Mouse (Mus musculus): ENCODE measurements around the gene Plxna1. TPM values are rescaled to one million over a fixed set of nuclear protein-coding genes. Genes with fewer than 3 reads are reported as not detected.

Gene Plxna1
- polyA plus RNA-seq, 1 experiment from 2014 or later, result 6.7 TPM

DNA sequence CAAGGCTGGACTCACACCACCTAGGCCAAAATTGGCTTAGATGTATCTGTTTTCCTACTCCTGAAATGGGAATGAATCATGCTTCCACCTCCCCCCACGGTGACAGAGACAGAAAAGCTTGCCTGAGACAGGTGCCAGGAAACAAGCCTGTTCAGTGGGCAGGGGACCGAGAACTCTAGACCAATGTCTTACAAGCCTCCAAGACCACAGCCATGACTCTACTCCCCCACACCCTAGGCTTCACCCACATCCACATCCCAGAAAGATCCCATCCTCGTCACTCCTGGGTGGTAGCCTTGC lies 17.0 kb downstream of the Plxna1 start:
- Histone ChIP-seq H3K27ac (peak overlapping the region; percentile 55; the same call in 1 of the 2 replicates), H3K27me3 (replicated peaks) (no peaks in the 10 kb centered on the region), H3K4me3 (no peak overlapping the region), H3K9me3 (replicated peaks) (no peaks in the 10 kb centered on the region), H3K9ac (no peak overlapping the region), H3K4me1 (peaks cover 15% of the 10 kb centered on the region), H3K36me3 (peaks cover 42% of the 10 kb centered on the region), H3K4me2 (no peak overlapping the region)
- 53% methylated on average over 3 of the region's 3 CpGs for WGBS (ENCODE audit: insufficient replicate concordance)
- ATAC-seq, result no peak

DNA sequence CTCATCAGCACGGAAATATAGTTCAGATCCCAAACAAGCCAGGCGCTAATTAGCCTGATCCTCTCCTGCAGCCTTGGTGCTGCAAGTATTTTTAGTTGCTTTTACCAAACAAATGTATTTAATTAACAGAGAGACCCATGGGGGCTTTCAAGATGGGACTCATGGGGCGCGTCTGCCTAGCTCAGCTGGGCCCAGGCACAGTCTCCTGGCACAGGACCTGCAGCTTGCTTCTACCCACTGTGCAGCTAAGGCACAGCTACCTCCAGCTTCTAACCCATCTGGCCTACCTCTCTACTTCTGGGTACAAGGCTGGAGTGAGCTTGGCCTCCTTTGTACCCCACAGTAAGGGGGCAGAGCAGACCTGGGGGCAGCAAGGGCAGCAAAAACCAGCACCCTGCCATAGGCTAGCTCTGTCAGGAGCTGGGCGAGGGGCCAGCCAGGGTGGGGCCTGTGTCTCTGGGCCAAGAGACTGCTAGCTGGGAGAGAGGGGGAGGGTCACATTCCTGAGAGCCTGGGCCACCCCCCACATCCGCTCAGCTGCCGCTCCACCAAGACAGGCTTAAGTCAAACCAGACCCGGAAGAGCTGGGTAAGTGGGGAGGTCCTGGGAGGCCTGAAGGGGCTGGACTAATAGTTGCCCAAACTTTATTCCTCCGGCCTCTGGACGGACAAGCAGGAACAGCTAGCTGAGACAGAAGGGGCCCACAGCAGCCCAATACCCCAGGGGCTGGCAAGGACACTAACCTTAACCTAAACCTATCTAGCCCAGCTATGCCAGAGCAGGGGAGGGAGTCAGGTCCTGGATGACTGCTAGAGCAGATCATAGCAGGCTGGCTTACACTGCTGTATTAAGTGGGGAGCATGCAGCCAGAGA lies 17.6 kb downstream of the Plxna1 start:
- 38% methylated on average over 10 of the region's 10 CpGs for WGBS (ENCODE audit: insufficient replicate concordance)
- H3K27ac ChIP-seq, result peak overlapping the region; percentile 55; the same call in 1 of the 2 replicates
- H3K9ac ChIP-seq, result no peak overlapping the region
- ATAC-seq, result peak; percentile 66
- no peak overlapping the region for H3K4me2 ChIP-seq
- H3K9me3 ChIP-seq (replicated peaks), result no peaks in the 10 kb centered on the region
- no peak overlapping the region for H3K4me3 ChIP-seq
- no peaks in the 10 kb centered on the region for H3K27me3 ChIP-seq (replicated peaks)
- peaks cover 14% of the 10 kb centered on the region for H3K4me1 ChIP-seq
- H3K36me3 ChIP-seq, result peaks cover 42% of the 10 kb centered on the region

DNA sequence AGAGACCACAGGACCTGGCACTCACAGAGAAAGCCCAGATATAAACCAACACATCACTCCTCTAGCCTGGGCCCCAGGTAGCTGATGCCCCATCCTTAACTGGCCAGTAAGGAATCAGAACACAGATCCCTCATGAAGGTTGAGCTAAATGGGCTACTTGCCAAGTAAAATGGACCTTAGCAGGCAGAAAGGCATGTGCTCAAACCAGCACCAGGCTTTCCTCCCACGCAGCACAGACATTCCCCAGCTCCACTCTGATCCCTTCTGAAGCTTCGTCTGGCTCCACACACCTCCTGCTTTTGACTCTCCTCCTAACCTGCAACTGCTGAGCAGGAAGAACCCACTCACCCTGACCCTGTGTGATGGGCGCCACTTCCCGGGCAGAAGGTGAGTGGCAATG lies 20.4 kb downstream of the Plxna1 start:
- Histone ChIP-seq H3K9ac (no peak overlapping the region), H3K4me2 (no peak overlapping the region), H3K4me1 (peaks cover 14% of the 10 kb centered on the region), H3K9me3 (replicated peaks) (no peaks in the 10 kb centered on the region), H3K27ac (no peak overlapping the region), H3K4me3 (no peak overlapping the region), H3K36me3 (peaks cover 50% of the 10 kb centered on the region), H3K27me3 (replicated peaks) (no peaks in the 10 kb centered on the region)
- ATAC-seq, result no peak
- WGBS (ENCODE audit: insufficient replicate concordance), result 75% methylated on average over 4 of the region's 4 CpGs

DNA sequence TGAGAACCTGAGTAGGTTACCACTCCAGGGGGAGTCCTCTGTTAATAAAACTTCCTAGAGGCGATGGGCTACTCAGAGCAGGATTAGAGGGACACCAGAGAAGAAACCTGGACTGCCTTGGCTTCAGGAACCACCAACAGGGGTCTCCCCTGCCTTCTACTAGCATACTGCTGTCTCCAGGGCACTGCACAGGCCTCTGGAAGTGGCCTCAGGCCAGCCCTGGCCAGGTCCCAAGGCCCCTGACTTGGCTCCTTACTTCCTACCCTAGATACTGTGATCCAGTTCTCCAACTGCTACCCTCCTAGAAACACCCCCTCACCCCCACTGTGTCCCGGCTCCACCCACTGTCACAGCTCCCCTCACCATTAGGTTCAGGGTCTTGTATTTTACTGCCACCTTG lies 23.0 kb downstream of the Plxna1 start:
- H3K4me2 ChIP-seq, result no peak overlapping the region
- H3K4me1 ChIP-seq, result peaks cover 2% of the 10 kb centered on the region; the same call in 1 of the 2 replicates
- H3K9ac ChIP-seq, result no peak overlapping the region
- ATAC-seq, result no peak
- WGBS (ENCODE audit: insufficient replicate concordance), result 73% methylated on average over 2 of the region's 2 CpGs
- H3K27ac ChIP-seq, result no peak overlapping the region
- no peaks in the 10 kb centered on the region for H3K27me3 ChIP-seq (replicated peaks)
- H3K9me3 ChIP-seq (replicated peaks), result no peaks in the 10 kb centered on the region
- H3K4me3 ChIP-seq, result no peak overlapping the region
- H3K36me3 ChIP-seq, result peaks cover 66% of the 10 kb centered on the region

DNA sequence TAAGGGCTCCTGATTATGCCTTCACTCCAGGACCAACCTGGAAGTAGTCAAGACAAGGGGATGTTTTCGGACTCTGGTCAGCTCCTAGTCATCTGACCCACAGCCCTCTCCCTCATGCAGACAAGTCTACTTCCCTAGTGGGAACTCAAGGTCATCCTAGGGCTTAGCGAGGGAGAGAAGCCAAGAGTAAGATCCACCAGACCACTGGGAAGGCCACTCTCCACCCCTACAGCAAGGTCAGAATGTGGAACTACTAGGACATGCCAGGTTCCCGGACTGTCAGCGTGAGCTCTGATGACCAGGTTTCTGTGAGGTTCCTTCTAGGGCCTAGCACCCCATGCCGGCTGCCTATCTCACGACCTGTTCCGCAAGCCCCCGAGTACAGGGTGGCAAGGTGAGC lies 23.7 kb downstream of the Plxna1 start:
- Histone ChIP-seq H3K4me3 (no peak overlapping the region), H3K4me2 (no peak overlapping the region), H3K9me3 (replicated peaks) (no peaks in the 10 kb centered on the region), H3K27ac (no peak overlapping the region), H3K9ac (no peak overlapping the region), H3K27me3 (replicated peaks) (no peaks in the 10 kb centered on the region), H3K4me1 (peaks cover 2% of the 10 kb centered on the region; the same call in 1 of the 2 replicates), H3K36me3 (peaks cover 72% of the 10 kb centered on the region)
- no peak for ATAC-seq
- 82% methylated on average over 8 of the region's 8 CpGs for WGBS (ENCODE audit: insufficient replicate concordance)

DNA sequence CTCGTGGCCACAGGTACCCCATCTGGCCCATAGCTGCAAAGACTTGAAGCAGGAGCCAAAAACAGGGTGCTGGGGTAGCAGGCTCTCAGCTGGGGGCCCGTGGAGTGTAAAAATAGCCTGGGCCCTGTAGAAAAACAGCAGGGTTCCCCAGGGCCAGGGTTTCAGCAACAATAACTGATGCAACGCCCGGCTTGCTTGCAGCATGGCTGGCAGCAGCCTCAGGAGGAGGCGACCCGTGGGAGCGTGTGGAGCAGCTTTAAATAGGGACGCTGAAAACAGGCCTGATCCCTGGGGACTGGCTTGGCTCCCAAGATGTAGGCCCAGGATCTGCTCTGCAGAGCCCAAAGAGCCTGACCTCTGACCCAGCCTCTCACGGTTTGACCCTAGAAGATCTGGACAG lies 24.8 kb downstream of the Plxna1 start:
- ATAC-seq, result no peak
- WGBS (ENCODE audit: insufficient replicate concordance), result 84% methylated on average over 9 of the region's 9 CpGs

DNA sequence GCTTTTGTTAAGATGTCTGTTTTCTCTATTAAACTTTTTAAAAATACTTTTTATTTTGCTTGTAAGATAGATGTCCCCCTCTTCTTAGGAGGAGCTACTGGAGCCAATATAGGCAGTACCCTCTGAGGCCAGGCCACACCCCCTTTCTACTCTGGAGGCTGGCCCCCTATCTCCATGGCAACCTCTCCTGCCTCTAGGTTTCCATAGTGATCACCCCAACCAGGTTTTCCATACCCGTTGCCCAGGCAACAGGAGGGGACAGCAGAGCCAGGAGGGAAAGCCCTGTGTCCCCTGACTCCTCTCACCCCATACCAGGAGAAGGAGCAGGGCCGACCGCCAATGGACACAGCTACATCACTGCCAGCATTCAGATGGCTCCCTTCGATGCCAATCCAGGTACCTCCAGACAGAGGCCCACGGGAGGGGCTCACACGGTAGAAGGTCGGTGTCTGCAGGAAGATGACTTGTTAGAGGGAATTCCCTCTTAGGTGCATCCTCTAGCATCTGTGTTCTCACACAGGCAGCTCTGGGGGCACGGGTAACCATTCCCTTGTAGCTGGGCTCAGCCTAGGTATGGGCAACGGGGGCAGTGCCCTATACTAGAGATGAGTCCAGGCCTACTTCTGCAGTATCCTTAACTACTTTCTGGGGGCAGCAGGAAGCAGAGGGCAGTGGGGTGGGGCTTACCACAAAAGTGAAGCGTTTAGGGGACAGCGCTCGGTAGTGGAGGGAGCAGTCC lies 28.3 kb downstream of the Plxna1 start:
- Histone ChIP-seq H3K27me3 (replicated peaks) (no peaks in the 10 kb centered on the region), H3K9me3 (replicated peaks) (no peaks in the 10 kb centered on the region), H3K27ac (no peak overlapping the region), H3K4me3 (no peak overlapping the region), H3K36me3 (peaks cover 84% of the 10 kb centered on the region), H3K4me2 (no peak overlapping the region), H3K9ac (no peak overlapping the region), H3K4me1 (peaks cover 2% of the 10 kb centered on the region; the same call in 1 of the 2 replicates)
- ATAC-seq, result no peak
- WGBS (ENCODE audit: insufficient replicate concordance), result 80% methylated on average over 12 of the region's 12 CpGs

More for the DNA sequence above, 24.8 kb downstream of the Plxna1 start:
- peaks cover 2% of the 10 kb centered on the region; the same call in 1 of the 2 replicates for H3K4me1 ChIP-seq
- H3K4me2 ChIP-seq, result no peak overlapping the region
- H3K4me3 ChIP-seq, result no peak overlapping the region
- no peak overlapping the region for H3K9ac ChIP-seq
- peaks cover 74% of the 10 kb centered on the region for H3K36me3 ChIP-seq
- no peaks in the 10 kb centered on the region for H3K27me3 ChIP-seq (replicated peaks)
- H3K9me3 ChIP-seq (replicated peaks), result no peaks in the 10 kb centered on the region
- H3K27ac ChIP-seq, result no peak overlapping the region

DNA sequence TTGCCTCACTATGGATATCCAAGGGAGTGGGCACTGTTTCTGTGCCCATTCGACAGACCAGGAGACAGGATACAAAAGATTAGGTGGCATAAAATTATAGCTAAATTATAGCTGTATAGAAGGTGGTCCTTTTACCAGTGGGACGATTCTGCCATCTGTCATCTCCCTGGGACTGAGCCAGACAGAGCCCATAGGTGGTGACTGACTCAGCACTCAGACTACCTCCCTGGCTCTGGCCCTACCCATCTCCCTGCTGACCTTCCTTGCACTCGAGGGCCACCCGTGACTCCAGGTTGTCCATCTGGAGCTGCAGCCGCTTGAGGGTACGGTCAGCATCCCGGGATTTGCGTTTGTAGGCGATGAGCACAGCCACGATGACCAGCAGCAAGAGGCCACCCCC lies 31.5 kb downstream of the Plxna1 start:
- no peaks in the 10 kb centered on the region for H3K9me3 ChIP-seq (replicated peaks)
- no peak overlapping the region for H3K27ac ChIP-seq
- no peak for ATAC-seq
- no peaks in the 10 kb centered on the region for H3K27me3 ChIP-seq (replicated peaks)
- no peak overlapping the region for H3K4me2 ChIP-seq
- peaks cover 77% of the 10 kb centered on the region for H3K36me3 ChIP-seq
- WGBS (ENCODE audit: insufficient replicate concordance), result 86% methylated on average over 10 of the region's 10 CpGs
- no peak overlapping the region for H3K4me3 ChIP-seq
- no peak overlapping the region for H3K9ac ChIP-seq
- no peaks in the 10 kb centered on the region for H3K4me1 ChIP-seq

DNA sequence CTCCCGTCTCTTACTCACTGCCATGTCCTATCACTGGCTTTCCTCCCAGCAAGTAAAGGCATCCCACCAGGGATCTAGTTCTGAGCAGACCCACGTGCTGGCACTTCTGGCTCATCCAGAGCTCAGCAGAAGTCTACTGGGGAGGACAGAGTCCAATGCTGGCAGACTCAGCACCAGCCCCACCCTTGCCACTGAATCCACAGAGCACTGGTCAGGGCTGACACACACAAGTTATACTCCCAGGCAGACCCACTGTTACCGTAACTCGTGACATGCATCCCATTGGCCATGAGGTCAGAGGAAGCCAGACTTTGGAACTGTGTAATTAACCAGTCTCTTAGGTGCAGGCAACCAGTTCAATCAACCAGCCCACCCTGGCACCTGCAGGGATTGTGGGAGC lies 33.8 kb downstream of the Plxna1 start:
- 79% methylated on average over 4 of the region's 4 CpGs for WGBS (ENCODE audit: insufficient replicate concordance)
- Histone ChIP-seq H3K4me1 (peaks cover 10% of the 10 kb centered on the region; the same call in 1 of the 2 replicates), H3K9ac (no peak overlapping the region), H3K9me3 (replicated peaks) (no peaks in the 10 kb centered on the region), H3K4me2 (no peak overlapping the region), H3K4me3 (no peak overlapping the region), H3K27ac (no peak overlapping the region), H3K27me3 (replicated peaks) (no peaks in the 10 kb centered on the region), H3K36me3 (peaks cover 70% of the 10 kb centered on the region)
- no peak for ATAC-seq

DNA sequence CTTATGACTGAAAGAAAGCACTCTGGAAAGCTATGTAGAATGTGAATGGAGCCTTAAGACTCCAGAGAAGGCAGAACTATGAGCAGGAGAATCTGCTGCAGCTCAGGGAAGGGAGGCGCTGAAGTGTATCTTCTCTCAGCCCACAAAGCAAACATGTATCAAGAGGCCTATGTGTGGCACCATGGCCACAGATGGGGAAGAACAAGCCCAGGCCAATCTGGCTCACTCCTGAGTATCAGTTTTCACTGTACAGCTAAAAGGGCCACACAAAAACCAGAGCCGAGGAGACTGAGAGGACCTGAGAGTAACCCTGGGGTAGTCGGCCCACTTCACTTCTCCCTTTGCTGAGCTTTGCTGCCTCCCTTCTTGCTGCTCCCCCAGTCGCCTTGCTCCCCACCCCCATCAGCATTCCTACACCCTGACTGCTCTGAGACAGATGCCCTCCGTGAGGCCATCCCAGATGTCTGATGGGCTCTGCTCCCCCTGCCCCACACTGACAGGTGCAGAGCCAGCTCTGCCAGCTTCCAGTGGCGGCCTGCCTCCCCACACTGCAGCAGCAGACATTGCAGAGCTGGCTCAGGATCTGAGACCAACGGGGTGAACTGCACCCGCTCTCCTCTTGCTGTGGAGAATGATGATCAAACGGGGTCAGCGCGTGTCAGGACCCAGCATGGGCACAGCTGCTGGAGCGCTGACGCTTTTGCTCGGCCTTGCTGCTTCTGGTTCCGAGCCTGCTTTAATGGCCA lies 34.5 kb downstream of the Plxna1 start:
- WGBS (ENCODE audit: insufficient replicate concordance), result 74% methylated on average over 15 of the region's 15 CpGs

DNA sequence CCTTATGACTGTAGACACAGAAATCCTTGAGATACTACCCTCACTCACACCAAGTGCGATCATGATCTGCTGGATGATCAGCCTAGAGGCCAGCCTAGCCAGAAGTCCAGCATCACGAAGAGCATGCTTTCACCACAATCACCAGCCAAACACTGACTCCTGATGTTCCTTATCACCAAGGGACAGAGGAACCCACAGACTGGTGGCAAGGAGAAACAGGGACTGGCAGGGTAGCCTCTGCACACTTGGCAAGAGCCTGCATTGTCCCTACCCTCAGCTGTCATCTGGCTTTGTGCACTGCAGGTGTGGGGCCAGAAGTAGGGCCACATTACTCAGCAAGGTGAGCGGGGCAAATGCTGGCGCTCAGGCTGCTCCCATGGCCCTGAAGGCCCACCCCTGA lies 37.6 kb downstream of the Plxna1 start:
- Histone ChIP-seq H3K4me2 (no peak overlapping the region), H3K4me1 (peaks cover 10% of the 10 kb centered on the region; the same call in 1 of the 2 replicates), H3K36me3 (peaks cover 72% of the 10 kb centered on the region), H3K9me3 (replicated peaks) (no peaks in the 10 kb centered on the region), H3K4me3 (no peak overlapping the region), H3K27me3 (replicated peaks) (no peaks in the 10 kb centered on the region), H3K9ac (no peak overlapping the region), H3K27ac (no peak overlapping the region)
- 48% methylated on average over 4 of the region's 4 CpGs for WGBS (ENCODE audit: insufficient replicate concordance)
- ATAC-seq, result peak; percentile 47

More for the DNA sequence above, 34.5 kb downstream of the Plxna1 start:
- H3K9ac ChIP-seq, result no peak overlapping the region
- no peak for ATAC-seq
- H3K36me3 ChIP-seq, result peaks cover 73% of the 10 kb centered on the region
- peaks cover 10% of the 10 kb centered on the region; the same call in 1 of the 2 replicates for H3K4me1 ChIP-seq
- H3K27me3 ChIP-seq (replicated peaks), result no peaks in the 10 kb centered on the region
- H3K9me3 ChIP-seq (replicated peaks), result no peaks in the 10 kb centered on the region
- no peak overlapping the region for H3K4me3 ChIP-seq
- H3K4me2 ChIP-seq, result no peak overlapping the region
- H3K27ac ChIP-seq, result no peak overlapping the region

DNA sequence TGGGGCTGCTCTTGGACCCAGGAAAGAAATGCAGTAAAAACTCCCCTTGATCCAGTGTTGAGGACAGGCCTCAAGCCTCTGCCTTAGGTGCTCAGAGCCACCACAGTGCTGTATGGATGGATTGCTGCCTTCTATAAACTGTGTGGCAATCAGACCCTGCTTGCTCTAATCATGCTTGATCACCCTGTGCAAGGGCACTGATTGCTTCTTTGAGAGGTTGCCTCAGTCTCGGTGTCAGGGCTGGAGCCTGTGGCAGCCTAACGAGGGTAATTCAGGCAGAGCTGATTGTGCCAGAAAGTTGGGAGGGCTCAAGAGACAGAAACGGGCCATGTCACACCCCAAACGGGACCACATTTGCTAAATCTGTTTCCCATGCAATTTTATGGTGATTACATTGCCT lies 47.2 kb downstream of the Plxna1 start:
- Histone ChIP-seq H3K27ac (no peak overlapping the region), H3K4me1 (no peaks in the 10 kb centered on the region), H3K9me3 (replicated peaks) (no peaks in the 10 kb centered on the region), H3K36me3 (peaks cover 18% of the 10 kb centered on the region), H3K4me2 (no peak overlapping the region), H3K27me3 (replicated peaks) (0 out of 2 replicates have a peak, but pooled peaks cover 4% of the 10 kb centered on the region), H3K9ac (no peak overlapping the region), H3K4me3 (no peak overlapping the region)
- WGBS (ENCODE audit: insufficient replicate concordance), result 52% methylated on average over 4 of the region's 4 CpGs
- no peak for ATAC-seq
